Mouse (Mus musculus) B cell, adult 2 months (primary cell): Measurements from ENCODE around the gene Gm49388.
"Not testable (repeated sequence)": the region's sequence is repeated elsewhere in the genome, so short reads cannot be mapped to it uniquely, and the experiment has no call there.

Experiments
- DNase-seq, 2 experiments: peaks; one replicate each; pipeline ENCODE4 v3.0.0; 2022

The Gm49388 gene

DNA sequence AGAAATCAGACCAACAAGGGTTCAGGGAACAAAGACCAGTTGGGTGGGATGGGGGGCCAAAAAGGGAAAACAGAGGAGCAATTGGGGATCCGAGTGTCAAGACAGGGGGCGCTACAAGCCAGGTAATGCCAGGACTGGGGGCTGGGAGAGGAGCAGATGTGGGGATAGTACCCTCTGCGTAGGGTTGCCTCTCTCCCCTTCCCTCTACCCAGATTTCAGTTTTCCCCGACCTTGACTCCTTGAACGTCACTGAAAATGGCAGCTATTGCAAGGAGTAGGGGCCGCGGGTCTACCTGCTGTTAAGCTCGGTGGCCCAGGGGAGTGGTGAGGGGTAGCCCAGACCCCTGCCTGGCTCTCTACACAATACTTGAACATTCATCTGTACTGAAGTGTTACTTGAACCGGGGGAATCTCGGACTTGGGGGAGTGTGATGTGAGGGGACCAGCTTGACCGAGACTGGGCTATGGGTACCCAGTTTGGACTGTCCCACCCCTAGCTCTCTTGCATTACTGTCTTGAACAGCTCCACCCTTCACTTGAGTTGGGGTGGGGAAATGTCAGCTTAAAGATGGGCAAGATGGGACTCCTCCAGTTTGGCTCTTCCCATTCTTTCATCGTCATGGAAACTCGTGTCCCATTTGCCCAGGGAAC, 16.9 kb upstream of the Gm49388 start:
- DNase-seq, result peak; percentile 27 to 37

DNA sequence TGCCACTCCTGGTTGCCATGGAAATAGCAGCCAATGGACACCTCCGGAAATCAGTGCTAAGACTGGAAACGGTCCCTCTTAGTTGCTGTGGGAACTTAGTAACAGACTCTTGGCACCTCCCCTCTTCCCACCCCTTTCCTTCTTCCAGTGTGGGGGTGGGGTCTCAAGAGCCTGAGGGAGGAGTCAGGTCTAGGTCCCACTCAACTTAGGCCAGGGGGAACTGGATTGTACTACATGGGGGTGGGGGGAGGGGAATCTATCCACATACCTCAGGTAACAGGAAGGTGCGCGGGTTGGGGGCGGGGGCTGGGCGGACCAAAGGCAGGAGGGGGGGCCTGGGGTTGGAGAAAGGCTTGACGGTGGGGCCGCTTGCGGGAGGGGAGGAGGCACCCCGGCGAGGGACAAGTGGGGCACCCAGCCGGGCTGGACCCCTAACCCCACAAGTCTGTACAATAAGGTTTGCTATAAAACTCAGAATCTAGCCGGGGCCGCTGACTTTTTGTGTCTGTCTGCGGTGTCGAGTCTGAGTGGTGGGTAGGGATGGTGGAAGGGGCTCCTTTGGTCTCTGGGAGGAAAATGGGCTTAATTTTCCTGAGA, 16.3 kb upstream of the Gm49388 start:
- DNase-seq, result peak; percentile 36 to 44

DNA sequence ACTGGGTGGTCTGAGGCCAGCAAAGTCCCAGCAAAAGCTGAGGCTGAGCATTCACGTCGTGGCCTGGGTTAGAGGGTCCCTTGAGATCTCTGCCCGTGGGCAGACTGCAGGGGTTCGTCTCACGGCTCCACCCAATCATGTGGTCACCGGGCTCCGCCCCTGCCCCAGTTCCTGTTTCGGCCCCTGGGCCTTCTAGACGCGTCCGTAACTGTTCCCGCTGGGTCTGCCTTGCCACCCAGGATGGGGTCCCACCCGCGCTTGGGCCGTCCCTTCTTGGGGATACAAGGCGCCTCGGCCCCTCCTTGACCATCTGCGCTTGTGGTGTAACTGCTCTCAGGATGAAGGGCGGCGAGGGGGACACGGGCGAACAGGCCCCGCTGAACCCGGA, 15.8 kb upstream of the Gm49388 start, which contains the start of gene Orai3:
Gene Orai3 (plus strand): TSS at position 165 of the 388 bp plus-strand sequence.
- DNase-seq, result peak; percentile 90 to 91

DNA sequence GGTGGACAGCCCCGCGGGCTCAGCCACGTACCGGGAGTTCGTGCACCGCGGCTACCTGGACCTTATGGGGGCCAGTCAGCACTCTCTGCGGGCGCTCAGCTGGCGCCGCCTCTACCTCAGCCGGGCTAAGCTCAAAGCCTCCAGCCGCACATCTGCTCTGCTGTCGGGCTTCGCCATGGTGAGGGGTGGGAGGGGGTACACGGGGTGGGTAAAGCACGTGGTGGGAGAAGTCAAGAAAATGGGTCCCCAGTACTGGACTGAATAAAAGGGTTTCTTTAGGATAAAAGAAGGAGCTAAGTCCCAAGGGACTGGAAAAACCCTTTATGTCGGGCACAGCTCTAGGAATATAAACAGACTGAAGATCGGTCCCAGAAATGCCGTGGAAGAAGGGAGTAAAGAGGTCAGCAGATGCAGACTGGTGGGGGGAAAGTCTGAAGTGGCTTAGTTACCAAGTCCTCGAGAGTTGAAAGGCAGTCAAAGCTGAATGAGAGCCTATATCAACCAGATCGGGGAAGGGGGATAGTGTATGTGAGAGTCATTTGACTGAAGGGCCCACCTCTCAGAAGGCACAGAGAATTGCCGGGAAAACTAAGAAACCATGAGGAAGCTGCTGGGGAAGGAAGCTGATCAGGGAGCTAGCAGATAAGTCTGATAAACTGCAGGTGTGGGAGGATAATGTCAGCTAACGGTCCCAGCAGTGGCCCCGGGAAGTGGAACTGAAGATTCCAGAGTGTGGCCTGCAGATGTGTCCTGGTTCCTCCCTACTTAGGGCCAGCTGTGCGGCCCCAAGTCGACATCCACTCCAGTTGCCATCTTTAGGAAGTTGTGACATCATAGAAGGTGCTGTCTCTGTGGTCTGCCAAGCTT, 15.1 kb upstream of the Gm49388 start:
- DNase-seq, result peak in 1 of 2 experiments; percentile 8

- no peak for DNase-seq
These were observed 14.1 kb upstream of the Gm49388 start for GRCm38 (mm10) chr7:127771262-127771661.

DNA sequence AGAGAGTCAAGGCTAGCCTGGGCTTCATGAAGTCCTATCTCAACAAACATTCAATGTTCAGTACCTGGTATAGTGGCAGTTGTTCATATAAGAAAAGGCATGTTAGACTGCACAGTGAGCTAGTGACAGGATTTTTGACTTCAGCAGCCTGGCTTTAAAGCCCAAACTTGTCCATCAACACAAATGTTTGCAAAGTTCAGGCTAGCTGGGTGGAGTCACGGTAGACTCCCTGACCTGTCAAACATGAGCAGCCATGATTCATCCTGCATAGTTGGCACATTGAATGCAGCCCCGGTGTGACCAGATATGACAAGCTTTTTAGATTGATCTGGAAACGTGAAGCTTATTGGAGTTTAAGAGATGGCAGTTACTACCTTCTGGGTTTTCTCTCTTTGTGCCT, 13.3 kb upstream of the Gm49388 start:
- no peak for DNase-seq

GRCm38 (mm10) chr7:127772557-127772956, 12.9 kb upstream of the Gm49388 start:
- no peak for DNase-seq

- peak; percentile 80 to 81 for DNase-seq
These were observed 11.6 kb upstream of the Gm49388 start for GRCm38 (mm10) chr7:127773664-127774384.

DNA sequence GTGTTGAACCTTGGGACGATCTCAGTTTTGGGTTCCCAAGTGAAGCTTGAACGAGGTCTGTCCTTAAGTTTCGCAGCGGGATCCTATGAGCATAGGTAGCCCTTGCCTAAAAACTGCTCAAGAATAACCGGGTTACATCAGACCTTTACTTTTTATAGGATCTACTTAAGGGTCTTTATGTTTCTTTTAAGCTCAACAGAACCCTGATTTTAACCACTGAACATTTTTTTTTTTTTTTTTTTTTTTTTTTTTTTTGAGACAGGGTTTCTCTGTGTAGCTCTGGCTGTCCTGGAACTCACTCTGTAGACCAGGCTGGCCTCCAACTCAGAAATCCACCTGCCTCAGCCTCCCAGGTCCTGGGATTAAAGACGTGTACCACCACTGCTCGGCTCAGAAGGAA, 9.6 kb upstream of the Gm49388 start:
- DNase-seq, result not testable (repeated sequence)

GRCm38 (mm10) chr7:127776426-127776825, 9.0 kb upstream of the Gm49388 start, which contains the start of gene Setd1a:
TSS of gene Setd1a (plus strand) at chr7:127776670.
- peak; percentile 86 to 88 for DNase-seq

GRCm38 (mm10) chr7:127776878-127777473, 8.4 kb upstream of the Gm49388 start:
- peak; percentile 96 to 97 for DNase-seq

GRCm38 (mm10) chr7:127777474-127778266, 7.7 kb upstream of the Gm49388 start:
- DNase-seq, result peak in 1 of 2 experiments; percentile 47

DNA sequence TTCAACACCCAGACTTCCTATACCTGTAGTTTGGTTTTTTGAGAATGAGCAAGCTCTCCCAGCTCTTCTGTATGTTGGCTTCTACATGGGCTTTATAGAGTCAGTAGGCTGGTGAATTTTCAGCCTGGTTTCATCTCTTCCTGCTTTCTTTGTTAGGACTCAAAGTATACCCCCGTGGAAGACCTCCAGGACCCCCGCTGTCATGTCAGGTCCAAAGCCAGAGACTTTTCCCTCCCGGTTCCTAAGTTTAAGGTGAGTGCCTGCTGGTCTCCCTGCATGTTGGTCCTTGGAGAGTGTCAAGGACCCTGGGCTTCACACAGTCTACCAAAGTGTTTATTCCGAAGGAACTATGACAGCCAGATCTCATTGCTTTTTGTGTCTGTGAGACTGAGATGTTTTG, 7.1 kb upstream of the Gm49388 start:
- no peak for DNase-seq

GRCm38 (mm10) chr7:127797076-127797845, 11.9 kb downstream of the Gm49388 start:
- no peak for DNase-seq

DNA sequence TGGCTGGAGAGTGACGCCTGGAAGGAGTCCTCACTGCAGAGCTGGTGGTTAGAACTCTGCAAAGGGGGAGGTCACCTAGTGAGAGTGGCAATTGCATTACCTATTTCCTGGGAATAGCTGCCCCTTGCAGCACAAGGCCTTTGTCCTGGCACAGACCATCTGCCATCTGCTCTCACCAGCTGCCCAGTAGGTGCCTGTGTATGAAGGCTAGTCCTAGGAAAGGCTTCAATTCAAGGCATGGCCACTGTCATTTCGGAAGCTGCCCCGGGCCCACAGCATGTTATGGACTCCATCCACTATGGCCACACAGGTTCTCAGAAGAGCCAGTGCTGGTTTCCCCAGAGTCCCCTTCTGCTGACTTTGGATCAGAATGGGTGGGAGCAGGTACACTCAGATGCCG, 13.2 kb downstream of the Gm49388 start:
- DNase-seq, result no peak

DNA sequence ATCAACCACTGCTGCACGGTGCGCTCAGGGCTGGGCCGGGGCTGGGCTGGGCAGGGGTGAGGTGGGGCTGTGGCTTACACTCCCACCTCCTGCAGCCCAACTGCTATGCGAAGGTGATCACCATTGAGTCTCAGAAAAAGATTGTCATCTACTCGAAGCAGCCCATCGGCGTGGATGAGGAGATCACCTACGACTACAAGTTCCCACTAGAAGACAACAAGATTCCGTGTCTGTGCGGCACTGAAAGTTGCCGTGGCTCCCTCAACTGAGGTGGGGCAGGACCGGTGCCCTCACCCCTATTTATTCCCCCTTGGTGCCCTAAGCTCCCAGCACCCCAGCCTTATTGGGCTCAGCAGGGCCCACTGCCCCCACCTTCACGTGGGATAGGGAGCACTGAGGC, 13.8 kb downstream of the Gm49388 start:
- DNase-seq, result no peak

- DNase-seq, result no peak
These were observed 14.3 kb downstream of the Gm49388 start for GRCm38 (mm10) chr7:127799738-127800137.

GRCm38 (mm10) chr7:127800435-127801009, 15.1 kb downstream of the Gm49388 start, which contains the start of gene Hsd3b7:
TSS of gene Hsd3b7 (plus strand) at chr7:127800604.
- peak; percentile 87 for DNase-seq

- DNase-seq, result no peak
These were observed 15.7 kb downstream of the Gm49388 start for GRCm38 (mm10) chr7:127801010-127801621.

DNA sequence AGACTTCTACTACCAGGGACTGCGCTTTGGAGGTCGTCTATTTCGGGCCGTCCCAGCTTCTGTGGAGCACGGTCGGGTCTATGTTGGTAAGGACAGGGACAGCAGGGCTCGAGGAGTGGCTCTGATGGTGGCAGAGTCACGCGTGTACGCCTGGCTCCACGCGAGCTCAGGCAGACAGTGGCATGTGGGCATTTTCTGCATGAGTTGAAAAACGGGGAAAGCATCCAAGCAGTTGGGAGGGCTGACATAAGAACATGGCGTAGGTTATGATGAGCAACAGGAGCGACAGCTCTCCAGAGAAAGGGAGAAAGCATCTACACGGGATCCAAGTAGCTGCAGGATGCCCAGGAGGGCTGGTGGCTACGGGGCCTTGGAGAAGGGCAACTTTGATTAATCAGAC, 16.9 kb downstream of the Gm49388 start:
- no peak for DNase-seq
